Mouse (Mus musculus): ENCODE data around the gene Arid1b.

DNA sequence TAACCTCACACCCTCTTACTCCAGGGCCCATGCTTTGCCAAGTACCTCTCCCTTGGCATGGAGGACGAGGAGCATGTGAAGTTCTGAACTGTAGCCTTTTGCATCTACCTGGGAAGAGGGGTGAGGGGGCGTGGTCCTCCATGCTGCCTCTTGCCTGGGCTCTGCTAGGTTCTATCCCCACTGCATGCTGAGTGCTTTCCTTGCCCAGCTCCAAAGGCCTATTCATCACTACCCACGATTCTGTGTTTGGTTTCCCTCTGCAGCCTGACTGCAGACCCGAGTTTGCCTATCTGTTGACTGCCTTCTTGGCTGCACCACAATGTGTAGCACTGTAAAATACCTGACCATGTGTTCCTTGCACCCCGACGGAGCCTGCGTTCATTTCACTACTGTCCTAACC is 194.3 kb downstream of the Arid1b start:
- TF ChIP-seq CTCF (IDR thresholded peaks at IDR 0.05; ENCODE audit: low read depth): no peak
- no peak for TF ChIP-seq EP300 (IDR thresholded peaks at IDR 0.05; ENCODE audit: low read depth)

All from liver, postnatal 0 days (tissue).